11 mouse cellular contexts compared by ENCODE assay signal in genomic region chr17:66061241-66061938, GRCm38 (mm10). TPM values are rescaled to one million over a fixed set of nuclear protein-coding genes. Genes with fewer than 3 reads are reported as not detected.
A peak's percentile ranks its signal among the peaks of the same experiment; 100 is the strongest.
DNase-seq lines count a peak whose midpoint lies in the region; TF ChIP-seq lines count a peak whose summit lies in the region.
"Had no signal": no experiment of that assay in that cellular context is flagged by ENCODE, and none has a peak within 500 bp of the region (broad histone marks: within the 10 kb centered on the region; RNA-seq: fewer than 3 reads in every experiment).

No protein-coding gene starts in this region.

- peak; percentile 36 for TF ChIP-seq CTCF in gastrocnemius, adult 2 months (IDR thresholded peaks at IDR 0.05)
- peak; percentile 61 for TF ChIP-seq CTCF in layer of hippocampus, adult 2 months (conservative IDR thresholded peaks at IDR 0.05)

- no peaks in the 10 kb centered on the region for H3K27me3 ChIP-seq in splenic B cell, adult 2 months (ENCODE audit: control insufficient read depth, insufficient read depth, low read length, poor library complexity, severe bottlenecking)

- no peak for DNase-seq in gastrocnemius, adult 2 months
- DNase-seq in gastrocnemius, adult 18-20 months (ENCODE audit: low spot score): no peak
- no peak for DNase-seq in layer of hippocampus, adult 2 months (ENCODE audit: low spot score in 2 of 2)
- DNase-seq in layer of hippocampus, postnatal 36 days: no peak
- peak; percentile 8 for DNase-seq in thymus, postnatal 14 days
- no peak for DNase-seq in thymus, postnatal 4 days
- peak; percentile 27 for DNase-seq in splenic B cell, adult 2 months (ENCODE audit: low read depth, low spot score)
- DNase-seq in layer of hippocampus, postnatal 14 days (ENCODE audit: low spot score in 2 of 2): no peak
- DNase-seq: cerebellum, postnatal 14 days; gastrocnemius, postnatal 10 days; liver had no signal

- intact Hi-C loops in gastrocnemius, adult 2 months (cut with DNase I): no loop called here

- peak overlapping the region; percentile 32 for H3K4me3 ChIP-seq in gastrocnemius, adult 2 months
- no peak overlapping the region for H3K4me3 ChIP-seq in layer of hippocampus, adult 2 months

- H3K36me3 ChIP-seq in splenic B cell, adult 2 months (ENCODE audit: control insufficient read depth, insufficient read depth, low read length, poor library complexity, severe bottlenecking): no peaks in the 10 kb centered on the region

- H3K27ac ChIP-seq in gastrocnemius, adult 2 months: no peak overlapping the region
- H3K27ac ChIP-seq in layer of hippocampus, adult 2 months: no peak overlapping the region

RNA-seq across cellular contexts. Expression of gene Ankrd12, which starts 15.5 kb away (rescaled TPM):
- 10 to 100 TPM; 12.6 to 12.8 TPM for total RNA-seq in gastrocnemius, adult 2 months (2021)
- 10 to 100 TPM; 16.3 to 19.6 TPM for total RNA-seq in gastrocnemius, adult 18-20 months (2021)
- 100 to 1,000 TPM; 229 to 237 TPM for total RNA-seq in layer of hippocampus, adult 2 months (2021)
- 100 to 1,000 TPM; 186 to 190 TPM for total RNA-seq in layer of hippocampus, postnatal 36 days (2021)
- 100 to 1,000 TPM; 101 to 104 TPM for total RNA-seq in layer of hippocampus, postnatal 14 days (2021)

RNA-seq across cellular contexts. Expression of gene Ndufv2, which starts 40.0 kb away (rescaled TPM):
- 100 to 1,000 TPM; 610 to 870 TPM for total RNA-seq in gastrocnemius, adult 2 months (2021)
- total RNA-seq in gastrocnemius, adult 18-20 months (2021): 100 to 1,000 TPM; 702 to 718 TPM
- total RNA-seq in layer of hippocampus, adult 2 months (2021): 100 to 1,000 TPM; 233 to 261 TPM
- 100 to 1,000 TPM; 257 to 261 TPM for total RNA-seq in layer of hippocampus, postnatal 36 days (2021)
- 100 to 1,000 TPM; 252 to 265 TPM for total RNA-seq in layer of hippocampus, postnatal 14 days (2021)

RNA-seq across cellular contexts. Expression of gene Washc1, which starts 50.0 kb away (rescaled TPM):
- 10 to 100 TPM; 16.4 to 18.7 TPM for total RNA-seq in gastrocnemius, adult 2 months (2021)
- 10 to 100 TPM; 15.0 to 16.6 TPM for total RNA-seq in gastrocnemius, adult 18-20 months (2021)
- 10 to 100 TPM; 44.2 to 48.1 TPM for total RNA-seq in layer of hippocampus, adult 2 months (2021)
- 10 to 100 TPM; 38.2 to 39.1 TPM for total RNA-seq in layer of hippocampus, postnatal 36 days (2021)
- total RNA-seq in layer of hippocampus, postnatal 14 days (2021): 10 to 100 TPM; 44.3 to 45.7 TPM

Comparison
In these comparisons a context has a peak if more than half of its experiments do, and no peak if none do; other contexts are left out.
1. DNase-seq: peak in thymus, postnatal 14 days (single experiment) and splenic B cell, adult 2 months (single experiment); none in gastrocnemius, adult 2 months (single experiment), gastrocnemius, adult 18-20 months (single experiment), layer of hippocampus, adult 2 months (0 of 2), layer of hippocampus, postnatal 36 days (0 of 2), thymus, postnatal 4 days (single experiment) and layer of hippocampus, postnatal 14 days (0 of 2).
2. RNA of gene Ankrd12, which starts 15.5 kb away (total RNA-seq): 229 to 237 TPM in layer of hippocampus, adult 2 months, 186 to 190 TPM in layer of hippocampus, postnatal 36 days and 101 to 104 TPM in layer of hippocampus, postnatal 14 days; 16.3 to 19.6 TPM in gastrocnemius, adult 18-20 months and 12.6 to 12.8 TPM in gastrocnemius, adult 2 months; every median in the first group is over 4 times any median in the second.